Mouse (Mus musculus) liver, adult (tissue): ENCODE measurements around the gene Gpsm3.

Experiments
- GATA4 ChIP-seq: IDR thresholded peaks from 2 replicates; pipeline ENCODE4 v1.6.1; 2014; ENCODE audit warnings: mild to moderate bottlenecking, low read length; ENCODE audit not compliant: insufficient replicate concordance

The Gpsm3 gene

DNA sequence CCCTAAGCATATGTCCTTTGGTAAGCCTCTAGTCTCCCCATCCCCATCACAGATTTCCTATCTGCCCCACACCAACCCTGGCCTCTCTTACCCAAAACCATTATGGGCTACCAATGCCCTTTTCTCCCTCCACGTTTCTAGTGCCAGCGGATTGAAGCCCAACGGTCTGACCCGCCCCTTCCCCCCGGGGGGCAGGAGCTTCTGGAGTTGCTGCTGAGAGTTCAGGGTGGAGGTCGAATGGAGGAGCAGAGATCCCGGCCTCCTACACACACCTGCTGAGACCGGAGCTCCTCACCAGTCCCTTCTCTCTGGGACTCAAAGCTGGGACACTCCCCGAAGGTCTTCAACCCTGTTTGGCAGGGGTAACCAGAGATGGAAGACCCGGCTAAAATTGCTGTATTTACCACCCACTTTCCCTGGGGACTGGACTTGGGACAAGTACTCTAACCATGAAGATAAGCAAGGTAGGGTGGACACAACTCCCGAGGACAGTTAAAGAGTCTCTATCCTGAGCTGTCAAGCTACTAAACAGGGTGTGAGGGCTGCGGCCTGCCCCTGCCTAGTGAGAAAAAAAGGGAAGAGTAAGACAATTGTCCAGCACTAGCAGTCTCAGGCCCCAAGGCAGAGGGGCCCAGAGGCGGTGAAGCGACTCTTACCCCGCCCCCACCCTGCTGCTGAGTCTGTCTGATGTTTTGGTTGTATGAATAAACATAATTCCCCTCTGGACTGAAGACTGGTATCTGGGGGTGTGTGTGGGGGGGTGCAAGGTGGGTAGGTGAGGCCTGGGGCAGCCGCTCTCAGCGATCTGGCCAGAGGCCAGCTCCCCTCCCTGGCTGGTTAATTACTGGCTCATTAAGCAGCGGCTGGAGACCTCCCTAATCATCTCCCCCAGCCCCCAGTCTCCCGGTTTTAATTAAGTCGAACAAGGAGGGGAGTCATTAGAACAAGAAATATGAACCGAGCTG lies 1.7 kb downstream of the Gpsm3 start, which contains the start of gene Pbx2:
Pbx2 (plus strand) TSS at position 238 of the 965 bp plus-strand sequence.
- TF ChIP-seq GATA4: no peak

DNA sequence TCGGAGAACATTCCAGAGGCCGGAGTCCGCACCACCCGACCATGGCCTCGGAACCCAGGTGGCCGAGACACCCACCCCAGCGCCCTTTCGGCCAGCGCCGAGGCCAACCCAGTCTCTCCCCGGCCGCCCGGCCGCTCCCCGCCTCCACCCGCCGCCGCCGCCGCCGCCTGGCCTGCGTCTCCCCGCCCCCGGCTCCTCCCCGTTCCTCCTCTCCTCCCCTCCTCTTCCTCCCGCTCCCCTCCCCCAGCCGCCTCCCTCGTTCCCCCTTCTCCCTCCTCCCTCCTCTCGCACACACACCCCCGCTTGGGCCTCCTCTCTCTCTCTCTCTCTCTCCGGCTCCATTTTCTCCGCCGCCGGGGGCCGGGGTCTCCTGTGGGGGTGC lies 2.4 kb downstream of the Gpsm3 start:
- TF ChIP-seq GATA4: no peak

GRCm38 (mm10) chr17:34592581-34593549 lies 3.3 kb downstream of the Gpsm3 start:
- no peak for TF ChIP-seq GATA4

DNA sequence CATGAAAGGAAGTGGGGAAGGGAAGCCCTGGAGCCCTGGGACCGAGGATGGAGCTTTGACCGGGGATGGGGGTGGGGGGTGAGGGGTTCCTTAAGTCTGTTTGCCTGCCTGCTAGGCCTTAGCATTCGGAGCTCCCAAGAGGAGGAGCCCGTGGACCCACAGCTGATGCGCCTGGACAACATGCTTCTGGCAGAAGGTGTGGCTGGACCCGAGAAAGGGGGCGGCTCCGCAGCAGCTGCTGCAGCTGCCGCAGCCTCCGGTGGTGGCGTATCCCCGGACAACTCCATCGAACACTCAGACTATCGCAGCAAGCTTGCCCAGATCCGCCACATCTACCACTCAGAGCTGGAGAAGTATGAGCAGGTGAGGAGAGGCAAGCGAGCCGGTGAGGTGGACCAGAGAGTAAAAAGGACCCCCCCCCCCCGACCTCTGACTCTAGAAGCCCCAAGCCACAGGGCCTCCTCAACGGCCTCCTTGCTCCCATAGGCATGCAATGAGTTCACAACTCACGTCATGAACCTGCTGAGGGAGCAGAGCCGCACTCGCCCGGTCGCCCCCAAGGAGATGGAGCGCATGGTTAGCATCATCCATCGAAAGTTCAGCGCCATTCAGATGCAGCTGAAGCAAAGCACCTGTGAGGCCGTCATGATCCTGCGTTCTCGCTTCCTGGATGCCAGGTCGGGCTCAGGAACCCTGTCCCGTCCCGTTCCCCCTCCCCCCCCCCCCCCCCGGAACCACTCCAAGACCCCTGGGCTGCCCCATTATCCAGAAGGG lies 4.3 kb downstream of the Gpsm3 start:
- TF ChIP-seq GATA4: no peak

DNA sequence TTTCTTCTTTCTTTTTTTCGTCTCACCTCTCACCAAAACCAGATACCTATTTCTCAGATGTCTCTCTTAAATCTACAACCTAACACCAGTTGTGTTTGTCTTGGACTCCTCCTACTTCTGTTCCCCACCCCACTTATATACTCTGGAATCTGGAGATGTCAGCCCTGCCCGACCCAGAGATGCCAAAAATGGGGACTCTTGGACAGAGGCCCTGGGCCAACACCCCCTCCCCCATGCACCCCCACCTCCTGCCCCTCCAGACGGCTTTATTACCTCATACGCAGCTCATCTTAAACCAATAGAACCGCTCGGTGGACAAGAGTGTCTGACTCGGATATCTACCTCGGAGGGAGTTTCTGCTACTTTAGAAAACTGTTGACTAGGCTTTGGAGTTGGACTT lies 6.5 kb downstream of the Gpsm3 start:
- no peak for TF ChIP-seq GATA4

- TF ChIP-seq GATA4: no peak
Observed at GRCm38 (mm10) chr17:34597566-34598095, 8.0 kb downstream of the Gpsm3 start, which contains the start of gene Ager. Gene Ager, plus strand, starts transcription at chr17:34597862.

GRCm38 (mm10) chr17:34599891-34600290 lies 10.3 kb downstream of the Gpsm3 start:
- TF ChIP-seq GATA4: no peak

DNA sequence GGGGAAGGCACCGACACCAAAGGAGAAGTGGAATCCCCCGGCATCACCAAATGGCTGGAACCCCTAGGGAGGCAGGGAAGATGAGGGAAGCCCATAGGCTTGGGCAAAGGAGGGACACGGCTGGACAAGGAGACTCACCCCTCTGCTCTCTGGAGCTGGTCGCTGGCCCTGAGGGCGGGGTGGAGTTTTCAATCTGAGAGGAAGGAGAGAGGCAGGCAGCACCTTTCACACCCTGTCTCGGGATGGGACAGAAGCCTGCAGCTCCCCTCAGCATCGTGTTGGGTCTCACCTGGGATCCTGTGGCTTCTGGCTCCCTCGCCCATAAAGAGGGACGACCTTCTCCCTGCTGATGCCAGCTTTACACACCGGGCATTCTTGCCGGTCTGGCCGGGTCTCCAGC lies 12.2 kb downstream of the Gpsm3 start:
- no peak for TF ChIP-seq GATA4

DNA sequence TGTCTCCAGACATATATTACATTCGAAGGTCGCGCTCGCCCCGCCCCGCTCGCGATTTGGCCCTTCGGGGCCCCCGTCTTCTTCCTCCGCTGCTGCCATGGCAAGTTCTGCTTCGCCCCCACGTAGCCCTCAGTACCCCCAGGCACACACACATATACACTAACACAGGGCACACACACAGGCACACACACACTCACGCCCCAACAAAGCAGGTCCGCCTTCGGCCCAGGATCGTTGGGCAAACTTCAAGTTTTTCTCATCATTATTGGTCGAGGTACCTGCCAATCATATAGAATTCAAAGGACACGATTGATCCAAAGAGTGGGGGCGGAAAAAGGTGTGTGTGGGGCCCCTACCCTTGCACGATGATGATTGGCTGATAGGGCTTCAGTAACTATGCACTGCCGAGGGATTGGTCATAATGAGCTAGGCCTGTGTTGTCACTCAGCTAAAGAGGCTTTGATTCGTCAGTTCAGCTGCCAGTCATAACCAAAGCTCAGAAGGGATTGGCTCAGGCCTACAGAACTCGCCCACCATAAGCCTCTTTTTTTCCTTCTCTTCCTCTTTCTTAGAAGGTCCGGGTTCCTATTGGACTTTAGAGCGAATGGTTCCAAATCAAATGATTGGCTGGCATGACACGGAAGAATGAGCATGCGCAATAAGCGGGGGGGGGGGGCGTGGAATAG lies 13.9 kb downstream of the Gpsm3 start, which contains the start of gene Rnf5:
Rnf5 (minus strand) TSS at position 316 of the 686 bp plus-strand sequence.
- TF ChIP-seq GATA4: no peak

- peak; percentile 50; the same call in 1 of the 2 replicates for TF ChIP-seq GATA4
Observed at GRCm38 (mm10) chr17:34604061-34604508, 14.5 kb downstream of the Gpsm3 start, which contains the start of gene Agpat1. Gene Agpat1, plus strand, starts transcription at chr17:34604262.

DNA sequence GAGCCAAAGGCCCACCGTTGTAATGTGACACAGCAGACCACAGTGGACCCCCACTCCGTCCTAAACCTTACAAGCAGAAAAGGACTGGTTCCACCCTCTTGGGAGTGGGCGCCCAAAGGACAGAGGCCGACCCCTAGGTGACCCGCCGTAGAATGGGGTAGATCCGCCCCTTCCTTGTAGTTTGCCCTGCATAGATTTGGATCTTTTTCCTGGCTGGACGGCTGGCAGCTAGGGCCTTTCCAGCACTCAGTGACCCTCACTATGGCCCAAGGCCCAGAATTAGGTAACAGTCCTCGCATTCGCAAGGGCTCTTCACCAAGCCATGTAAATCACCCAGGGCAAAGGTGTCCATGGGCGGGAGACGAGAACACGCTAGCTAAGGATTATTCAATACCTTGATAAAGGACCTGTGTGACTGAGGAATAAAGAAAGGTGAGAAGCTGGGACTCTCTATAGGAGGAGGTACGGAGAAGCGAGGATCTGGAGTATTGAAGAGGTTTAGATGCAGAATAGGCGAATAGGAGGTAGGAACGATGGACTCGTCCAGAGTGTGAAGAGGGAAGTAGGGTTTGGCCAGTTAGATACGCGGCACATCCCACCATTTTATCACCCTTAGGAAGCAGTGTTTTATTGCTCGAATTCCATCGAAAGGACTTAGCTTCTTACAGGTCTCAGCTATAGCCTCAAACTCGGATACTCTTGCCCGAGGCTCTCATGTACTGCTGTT lies 15.1 kb downstream of the Gpsm3 start:
- TF ChIP-seq GATA4: no peak

DNA sequence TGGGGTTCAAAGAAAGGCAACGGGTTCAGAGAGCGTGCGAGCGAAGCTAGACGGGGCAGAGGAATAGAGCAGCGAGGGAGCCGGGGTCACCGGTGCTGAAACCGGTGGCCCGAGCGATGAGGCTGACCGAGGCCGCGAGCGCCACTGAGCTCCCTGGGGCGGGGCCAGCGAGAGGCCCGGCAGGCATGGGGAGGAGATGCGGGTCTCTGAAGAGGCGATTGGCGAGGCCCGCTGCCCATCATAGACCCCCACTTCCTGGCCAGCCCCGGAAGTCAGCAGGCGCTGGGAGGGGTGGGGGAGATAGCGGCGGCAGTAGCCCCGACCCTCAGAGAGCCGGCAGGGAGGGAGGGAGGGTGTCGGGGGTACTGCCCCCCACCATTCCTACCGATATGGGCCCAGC lies 16.0 kb downstream of the Gpsm3 start:
- peak; percentile 90; the same call in 1 of the 2 replicates for TF ChIP-seq GATA4
